Mouse (Mus musculus): ENCODE measurements at regions not wholly inside any gene's neighbourhood (a gene's known extent, or its start where the extent isn't known, plus 50 kb on each side); places are given as distances from the start of the nearest gene placed in this dataset.

- WGBS, result 76% methylated on average over 5 of the region's 5 CpGs
- ATAC-seq (ENCODE audit: low FRiP score), result no peak
- no peaks in the 10 kb centered on the region for H3K36me3 ChIP-seq
- H3K9ac ChIP-seq, result no peak overlapping the region
- no peak overlapping the region for H3K27ac ChIP-seq
- no peak overlapping the region for H3K4me3 ChIP-seq
- no peaks in the 10 kb centered on the region for H3K27me3 ChIP-seq
- H3K4me1 ChIP-seq, result no peaks in the 10 kb centered on the region
- no peak overlapping the region for H3K4me2 ChIP-seq (replicated peaks)
- H3K9me3 ChIP-seq (replicated peaks), result no peaks in the 10 kb centered on the region
Measured at GRCm38 (mm10) chr13:25925685-25926084, 655.4 kb upstream of the Nrsn1 start.

GRCm38 (mm10) chr13:25899871-25900270 is 629.6 kb upstream of the Nrsn1 start:
- no peak for ATAC-seq (ENCODE audit: low FRiP score)
- Histone ChIP-seq H3K27me3 (no peaks in the 10 kb centered on the region), H3K9ac (no peak overlapping the region), H3K4me3 (no peak overlapping the region), H3K9me3 (replicated peaks) (no peaks in the 10 kb centered on the region), H3K27ac (no peak overlapping the region), H3K4me2 (replicated peaks) (no peak overlapping the region), H3K4me1 (no peaks in the 10 kb centered on the region), H3K36me3 (no peaks in the 10 kb centered on the region)
- WGBS, result 92% methylated on average over 5 of the region's 5 CpGs

- no peak for ATAC-seq (ENCODE audit: low FRiP score)
Measured at GRCm38 (mm10) chr13:25893150-25893549, 622.8 kb upstream of the Nrsn1 start.

GRCm38 (mm10) chr13:25882818-25883217 is 612.5 kb upstream of the Nrsn1 start:
- Histone ChIP-seq H3K4me3 (no peak overlapping the region), H3K36me3 (no peaks in the 10 kb centered on the region), H3K9me3 (replicated peaks) (no peaks in the 10 kb centered on the region), H3K27ac (no peak overlapping the region), H3K4me1 (no peaks in the 10 kb centered on the region), H3K4me2 (replicated peaks) (no peak overlapping the region), H3K9ac (no peak overlapping the region), H3K27me3 (no peaks in the 10 kb centered on the region)
- ATAC-seq (ENCODE audit: low FRiP score), result no peak
- WGBS, result 77% methylated on average over 4 of the region's 4 CpGs

More at GRCm38 (mm10) chr13:25893150-25893549, 622.8 kb upstream of the Nrsn1 start:
- H3K4me3 ChIP-seq, result no peak overlapping the region
- no peaks in the 10 kb centered on the region for H3K4me1 ChIP-seq
- H3K9me3 ChIP-seq (replicated peaks), result no peaks in the 10 kb centered on the region
- no peaks in the 10 kb centered on the region for H3K27me3 ChIP-seq
- no peak overlapping the region for H3K4me2 ChIP-seq (replicated peaks)
- WGBS, result 32% methylated on average over 2 of the region's 2 CpGs
- no peaks in the 10 kb centered on the region for H3K36me3 ChIP-seq
- H3K9ac ChIP-seq, result no peak overlapping the region
- H3K27ac ChIP-seq, result no peak overlapping the region

- no peak for ATAC-seq (ENCODE audit: low FRiP score)
- Histone ChIP-seq H3K4me2 (replicated peaks) (no peak overlapping the region), H3K9me3 (replicated peaks) (no peaks in the 10 kb centered on the region), H3K9ac (no peak overlapping the region), H3K4me1 (peaks cover 5% of the 10 kb centered on the region; the same call in 1 of the 2 replicates), H3K27ac (no peak overlapping the region), H3K4me3 (no peak overlapping the region), H3K27me3 (no peaks in the 10 kb centered on the region), H3K36me3 (no peaks in the 10 kb centered on the region)
- WGBS, result 61% methylated on average over 1 of the region's 1 CpGs
Measured at GRCm38 (mm10) chr13:25868923-25869322, 598.6 kb upstream of the Nrsn1 start.

GRCm38 (mm10) chr13:25858207-25858606 is 587.9 kb upstream of the Nrsn1 start:
- H3K4me2 ChIP-seq (replicated peaks), result no peak overlapping the region
- H3K36me3 ChIP-seq, result no peaks in the 10 kb centered on the region
- no peaks in the 10 kb centered on the region for H3K9me3 ChIP-seq (replicated peaks)
- H3K4me3 ChIP-seq, result no peak overlapping the region
- ATAC-seq (ENCODE audit: low FRiP score), result no peak
- no peak overlapping the region for H3K9ac ChIP-seq
- H3K27me3 ChIP-seq, result no peaks in the 10 kb centered on the region
- no peak overlapping the region for H3K27ac ChIP-seq
- no peaks in the 10 kb centered on the region for H3K4me1 ChIP-seq

- no peaks in the 10 kb centered on the region for H3K4me1 ChIP-seq
- WGBS, result 72% methylated on average over 3 of the region's 3 CpGs
- no peak overlapping the region for H3K27ac ChIP-seq
- no peak overlapping the region for H3K4me2 ChIP-seq (replicated peaks)
- no peak for ATAC-seq (ENCODE audit: low FRiP score)
- H3K9me3 ChIP-seq (replicated peaks), result no peaks in the 10 kb centered on the region
- no peaks in the 10 kb centered on the region for H3K27me3 ChIP-seq
- no peak overlapping the region for H3K4me3 ChIP-seq
- H3K36me3 ChIP-seq, result no peaks in the 10 kb centered on the region
- no peak overlapping the region for H3K9ac ChIP-seq
Measured at GRCm38 (mm10) chr13:25857569-25857968, 587.3 kb upstream of the Nrsn1 start.

GRCm38 (mm10) chr13:25857096-25857495 is 586.8 kb upstream of the Nrsn1 start:
- Histone ChIP-seq H3K4me2 (replicated peaks) (no peak overlapping the region), H3K9ac (no peak overlapping the region), H3K27ac (no peak overlapping the region), H3K4me1 (no peaks in the 10 kb centered on the region), H3K27me3 (no peaks in the 10 kb centered on the region), H3K36me3 (no peaks in the 10 kb centered on the region), H3K4me3 (no peak overlapping the region), H3K9me3 (replicated peaks) (no peaks in the 10 kb centered on the region)
- ATAC-seq (ENCODE audit: low FRiP score), result no peak
- WGBS, result 71% methylated on average over 3 of the region's 3 CpGs

- H3K4me2 ChIP-seq (replicated peaks), result no peak overlapping the region
- WGBS, result 89% methylated on average over 2 of the region's 2 CpGs
- no peaks in the 10 kb centered on the region for H3K36me3 ChIP-seq
- no peak overlapping the region for H3K27ac ChIP-seq
- no peaks in the 10 kb centered on the region for H3K4me1 ChIP-seq
- H3K4me3 ChIP-seq, result no peak overlapping the region
- H3K9me3 ChIP-seq (replicated peaks), result no peaks in the 10 kb centered on the region
- no peak overlapping the region for H3K9ac ChIP-seq
- no peak for ATAC-seq (ENCODE audit: low FRiP score)
- no peaks in the 10 kb centered on the region for H3K27me3 ChIP-seq
Measured at GRCm38 (mm10) chr13:25856549-25856948, 586.2 kb upstream of the Nrsn1 start.

- Histone ChIP-seq H3K4me3 (no peak overlapping the region), H3K27ac (no peak overlapping the region), H3K27me3 (no peaks in the 10 kb centered on the region), H3K36me3 (no peaks in the 10 kb centered on the region), H3K9me3 (replicated peaks) (no peaks in the 10 kb centered on the region), H3K4me2 (replicated peaks) (no peak overlapping the region), H3K9ac (no peak overlapping the region), H3K4me1 (no peaks in the 10 kb centered on the region)
- WGBS, result 81% methylated on average over 4 of the region's 4 CpGs
- ATAC-seq (ENCODE audit: low FRiP score), result no peak
Measured at GRCm38 (mm10) chr13:25848156-25848555, 577.9 kb upstream of the Nrsn1 start.

GRCm38 (mm10) chr13:25838237-25838636 is 567.9 kb upstream of the Nrsn1 start:
- Histone ChIP-seq H3K4me3 (no peak overlapping the region), H3K27me3 (no peaks in the 10 kb centered on the region), H3K4me1 (no peaks in the 10 kb centered on the region), H3K4me2 (replicated peaks) (no peak overlapping the region), H3K27ac (no peak overlapping the region), H3K36me3 (no peaks in the 10 kb centered on the region), H3K9me3 (replicated peaks) (no peaks in the 10 kb centered on the region), H3K9ac (no peak overlapping the region)
- ATAC-seq (ENCODE audit: low FRiP score), result no peak
- 89% methylated on average over 4 of the region's 4 CpGs for WGBS

- Histone ChIP-seq H3K4me3 (no peak overlapping the region), H3K27ac (no peak overlapping the region), H3K4me2 (replicated peaks) (no peak overlapping the region), H3K36me3 (no peaks in the 10 kb centered on the region), H3K9me3 (replicated peaks) (no peaks in the 10 kb centered on the region), H3K27me3 (no peaks in the 10 kb centered on the region), H3K9ac (no peak overlapping the region), H3K4me1 (no peaks in the 10 kb centered on the region)
- 69% methylated on average over 8 of the region's 8 CpGs for WGBS
- ATAC-seq (ENCODE audit: low FRiP score), result no peak
Measured at GRCm38 (mm10) chr13:25829146-25829924, 559.0 kb upstream of the Nrsn1 start.

GRCm38 (mm10) chr13:25808564-25809253 is 538.4 kb upstream of the Nrsn1 start:
- no peaks in the 10 kb centered on the region for H3K36me3 ChIP-seq
- H3K4me2 ChIP-seq (replicated peaks), result no peak overlapping the region
- H3K9me3 ChIP-seq (replicated peaks), result no peaks in the 10 kb centered on the region
- no peak overlapping the region for H3K4me3 ChIP-seq
- ATAC-seq (ENCODE audit: low FRiP score), result no peak
- H3K27me3 ChIP-seq, result no peaks in the 10 kb centered on the region
- no peak overlapping the region for H3K9ac ChIP-seq
- no peak overlapping the region for H3K27ac ChIP-seq
- no peaks in the 10 kb centered on the region for H3K4me1 ChIP-seq
- WGBS, result 83% methylated on average over 2 of the region's 2 CpGs
